Mouse (Mus musculus): Measurements from ENCODE around the gene Fam57b. TPM values are rescaled to one million over a fixed set of nuclear protein-coding genes. Genes with fewer than 3 reads are reported as not detected.

Gene Fam57b
- total and polyA plus RNA-seq, 3 experiments, result 0.30 TPM; not detected in 2

GRCm38 (mm10) chr7:126758539-126758938 is 38.9 kb upstream of the Fam57b start:
- Histone ChIP-seq H3K9me3 (replicated peaks; ENCODE audit: low read length) (no peaks in the 10 kb centered on the region), H3K36me3 (replicated peaks in 1 of 2; ENCODE audit: control insufficient read depth in 1 of 2, insufficient read depth in 1 of 2, low read length in 1 of 2) (peaks cover 2 to 18% of the 10 kb centered on the region in 2 experiments), H3K9ac (ENCODE audit: insufficient read depth, low read depth) (no peak overlapping the region; the same call in 1 of the 2 replicates), H3K27me3 (replicated peaks) (no peaks in the 10 kb centered on the region), H3K79me2 (replicated peaks; ENCODE audit: control insufficient read depth, extremely low read depth, insufficient read depth, poor library complexity, severe bottlenecking) (no peaks in the 10 kb centered on the region), H3K4me1 (ENCODE audit: control insufficient read depth in 1 of 2, insufficient read depth in 2 of 2) (peaks cover 8 to 53% of the 10 kb centered on the region in 2 experiments), H3K27ac (ENCODE audit: insufficient read depth, low read depth) (no peak overlapping the region), H3K4me3 (replicated peaks in 1 of 3; ENCODE audit: low read depth in 2 of 3, low read length in 2 of 3, poor library complexity in 1 of 3) (no peak overlapping the region), H3K4me2 (ENCODE audit: insufficient read depth, low read depth, poor library complexity, severe bottlenecking) (0 out of 2 replicates have a peak overlapping the region, but pooled peaks have one; percentile 38)
- in situ Hi-C loops (cut with MboI; ENCODE audit: low pct_ligation_motif_present, low pct_unique_long_range_greater_than_20kb, low sequenced_read_pairs), result no loop called here
- dilution Hi-C loops (cut with MboI; ENCODE audit: extremely low pct_ligation_motif_present, extremely low pct_unique_long_range_greater_than_20kb, low sequenced_read_pairs), result no loop called here
- no peak for TF ChIP-seq EP300 (IDR thresholded peaks at IDR 0.05; ENCODE audit: low read length)
- TF ChIP-seq RAD21 (IDR thresholded peaks at IDR 0.05; ENCODE audit: low read depth, low read length), result no peak
- no peak for TF ChIP-seq ZNF384 (IDR thresholded peaks at IDR 0.05; ENCODE audit: low read depth, low read length)
- no peak for TF ChIP-seq USF2 (conservative IDR thresholded peaks at IDR 0.05; ENCODE audit: low read depth, low read length)
- no peak for TF ChIP-seq E2F4 (IDR thresholded peaks at IDR 0.05; ENCODE audit: insufficient replicate concordance, low read depth, low read length)
- no peak for TF ChIP-seq MXI1 (IDR thresholded peaks at IDR 0.05; ENCODE audit: low read depth, low read length)
- no peak for TF ChIP-seq JUN (IDR thresholded peaks at IDR 0.05; ENCODE audit: insufficient read depth, low read depth, low read length)
- no peak for TF ChIP-seq MAFK (IDR thresholded peaks at IDR 0.05; ENCODE audit: insufficient replicate concordance, low read length)
- TF ChIP-seq CHD2 (IDR thresholded peaks at IDR 0.05; ENCODE audit: low read length), result no peak
- no peak for DNase-seq (ENCODE audit: extremely low read depth)

GRCm38 (mm10) chr7:126759050-126759671 is 38.3 kb upstream of the Fam57b start, which contains the start of gene Mapk3:
Gene Mapk3, plus strand, starts transcription at chr7:126759601.
- DNase-seq (ENCODE audit: extremely low read depth), result peak; percentile 93
- peak within 1 kb of the TSS; percentile 88 for H3K4me2 ChIP-seq (ENCODE audit: insufficient read depth, low read depth, poor library complexity, severe bottlenecking)
- in situ Hi-C loops (cut with MboI; ENCODE audit: low pct_ligation_motif_present, low pct_unique_long_range_greater_than_20kb, low sequenced_read_pairs), result no loop called here
- H3K4me3 ChIP-seq (replicated peaks in 1 of 3; ENCODE audit: low read depth in 2 of 3, low read length in 2 of 3, poor library complexity in 1 of 3), result peak within 1 kb of the TSS; percentile 71 to 77 (median 75)
- H3K9ac ChIP-seq (ENCODE audit: insufficient read depth, low read depth), result peak within 1 kb of the TSS; percentile 50
- no peaks in the 10 kb centered on the region for H3K9me3 ChIP-seq (replicated peaks; ENCODE audit: low read length)
- no peaks in the 10 kb centered on the region for H3K79me2 ChIP-seq (replicated peaks; ENCODE audit: control insufficient read depth, extremely low read depth, insufficient read depth, poor library complexity, severe bottlenecking)
- no peaks in the 10 kb centered on the region for H3K27me3 ChIP-seq (replicated peaks)
- peaks cover 8 to 25% of the 10 kb centered on the region in 2 experiments for H3K36me3 ChIP-seq (replicated peaks in 1 of 2; ENCODE audit: control insufficient read depth in 1 of 2, insufficient read depth in 1 of 2, low read length in 1 of 2)
- dilution Hi-C loops (cut with MboI; ENCODE audit: extremely low pct_ligation_motif_present, extremely low pct_unique_long_range_greater_than_20kb, low sequenced_read_pairs), result no loop called here
- H3K27ac ChIP-seq (ENCODE audit: insufficient read depth, low read depth), result no peak within 1 kb of the TSS; the same call in 1 of the 2 replicates
- peaks cover 8 to 53% of the 10 kb centered on the region in 2 experiments for H3K4me1 ChIP-seq (ENCODE audit: control insufficient read depth in 1 of 2, insufficient read depth in 2 of 2)
- TF ChIP-seq SIN3A (IDR thresholded peaks at IDR 0.05; ENCODE audit: low read length) (no peak), MYC (IDR thresholded peaks at IDR 0.05; ENCODE audit: low read depth, low read length) (no peak), IRF4 (IDR thresholded peaks at IDR 0.05; ENCODE audit: low read depth, low read length) (no peak), JUND (conservative IDR thresholded peaks at IDR 0.05; ENCODE audit: low read depth, low read length) (no peak), USF1 (IDR thresholded peaks at IDR 0.05; ENCODE audit: low read depth, low read length) (peak; percentile 83), TBP (conservative IDR thresholded peaks at IDR 0.05; ENCODE audit: low read depth, low read length) (no peak), ZMIZ1 (IDR thresholded peaks at IDR 0.05; ENCODE audit: low read depth, low read length) (no peak), RCOR1 (conservative IDR thresholded peaks at IDR 0.05; ENCODE audit: low read depth, low read length) (no peak), PAX5 (IDR thresholded peaks at IDR 0.05; ENCODE audit: low read length) (no peak), ETS1 (conservative IDR thresholded peaks at IDR 0.05; ENCODE audit: low read depth, low read length) (no peak), RAD21 (IDR thresholded peaks at IDR 0.05; ENCODE audit: low read depth, low read length) (peak; percentile 20), CHD2 (IDR thresholded peaks at IDR 0.05; ENCODE audit: low read length) (no peak), KAT2A (IDR thresholded peaks at IDR 0.05; ENCODE audit: insufficient replicate concordance, low read length) (no peak), JUN (IDR thresholded peaks at IDR 0.05; ENCODE audit: insufficient read depth, low read depth, low read length) (no peak), BHLHE40 (IDR thresholded peaks at IDR 0.05; ENCODE audit: low read depth, low read length) (no peak), EP300 (IDR thresholded peaks at IDR 0.05; ENCODE audit: low read length) (no peak), ZNF384 (IDR thresholded peaks at IDR 0.05; ENCODE audit: low read depth, low read length) (no peak), E2F4 (IDR thresholded peaks at IDR 0.05; ENCODE audit: insufficient replicate concordance, low read depth, low read length) (peak; percentile 91; the same call in 1 of the 2 replicates), HCFC1 (IDR thresholded peaks at IDR 0.05; ENCODE audit: low read depth, low read length) (no peak), USF2 (conservative IDR thresholded peaks at IDR 0.05; ENCODE audit: low read depth, low read length) (peak; percentile 51; the same call in 1 of the 2 replicates), MAZ (IDR thresholded peaks at IDR 0.05; ENCODE audit: low read depth, low read length) (peak; percentile 43; the same call in 1 of the 2 replicates), MAX (IDR thresholded peaks at IDR 0.05; ENCODE audit: low read length) (peak; percentile 34; the same call in 1 of the 2 replicates), NRF1 (IDR thresholded peaks at IDR 0.05; ENCODE audit: low read depth, low read length) (peak; percentile 68), ZKSCAN1 (IDR thresholded peaks at IDR 0.05; ENCODE audit: borderline replicate concordance, low read depth, low read length) (no peak), GABPA (IDR thresholded peaks at IDR 0.05; ENCODE audit: insufficient replicate concordance, low read depth, low read length) (no peak), SMC3 (IDR thresholded peaks at IDR 0.05; ENCODE audit: low read depth, low read length) (no peak), UBTF (IDR thresholded peaks at IDR 0.05; ENCODE audit: low read depth, low read length) (no peak), POLR2A (IDR thresholded peaks at IDR 0.05; ENCODE audit: low read depth, low read length) (peak; percentile 49; the same call in 1 of the 2 replicates)
